Mouse (Mus musculus) thymus, adult 18-20 months (tissue): ENCODE measurements around the gene Arg2.
"Not testable (repeated sequence)": the region's sequence is repeated elsewhere in the genome, so short reads cannot be mapped to it uniquely, and the experiment has no call there.

Experiments
- DNase-seq, 2 experiments: peaks; one replicate each; pipeline ENCODE4 v3.0.0; 2022; ENCODE audit warnings: mixed read lengths in 2 of 2

The Arg2 gene

GRCm38 (mm10) chr12:79171269-79171995, 40.9 kb downstream of the Arg2 start:
- no peak for DNase-seq

- DNase-seq, result peak; percentile 84 to 87
Measured at GRCm38 (mm10) chr12:79172019-79172941, 41.7 kb downstream of the Arg2 start, which contains the start of gene Vti1b. Gene Vti1b, minus strand, starts transcription at chr12:79172667.

GRCm38 (mm10) chr12:79173721-79174120, 43.1 kb downstream of the Arg2 start:
- no peak for DNase-seq

- no peak for DNase-seq
Measured at GRCm38 (mm10) chr12:79175998-79176397, 45.4 kb downstream of the Arg2 start.

- not testable (repeated sequence) for DNase-seq
Measured at GRCm38 (mm10) chr12:79185160-79185559, 54.6 kb downstream of the Arg2 start.

- peak; percentile 27 to 53 for DNase-seq
Measured at GRCm38 (mm10) chr12:79190931-79191673, 60.5 kb downstream of the Arg2 start.

- DNase-seq, result peak; percentile 63 to 73
Measured at GRCm38 (mm10) chr12:79191701-79192100, 61.1 kb downstream of the Arg2 start.

- DNase-seq, result no peak
Measured at GRCm38 (mm10) chr12:79192193-79192592, 61.6 kb downstream of the Arg2 start, which contains the start of gene Rdh11. Gene Rdh11, minus strand, starts transcription at chr12:79192293.

GRCm38 (mm10) chr12:79193441-79193840, 62.9 kb downstream of the Arg2 start:
- peak in 1 of 2 experiments; percentile 17 for DNase-seq

GRCm38 (mm10) chr12:79197105-79197504, 66.5 kb downstream of the Arg2 start:
- no peak for DNase-seq

GRCm38 (mm10) chr12:79201882-79202281, 71.3 kb downstream of the Arg2 start:
- DNase-seq, result no peak
